Mouse (Mus musculus): ENCODE results near the gene Prr15.

Gene Prr15

GRCm38 (mm10) chr6:54325246-54325885 is at the start of gene Prr15:
Prr15 (plus strand) TSS chr6:54325835.
- DNase-seq: no peak

- DNase-seq: peak; percentile 28
Observed at GRCm38 (mm10) chr6:54277234-54277633, 48.4 kb upstream of the Prr15 start.

DNA sequence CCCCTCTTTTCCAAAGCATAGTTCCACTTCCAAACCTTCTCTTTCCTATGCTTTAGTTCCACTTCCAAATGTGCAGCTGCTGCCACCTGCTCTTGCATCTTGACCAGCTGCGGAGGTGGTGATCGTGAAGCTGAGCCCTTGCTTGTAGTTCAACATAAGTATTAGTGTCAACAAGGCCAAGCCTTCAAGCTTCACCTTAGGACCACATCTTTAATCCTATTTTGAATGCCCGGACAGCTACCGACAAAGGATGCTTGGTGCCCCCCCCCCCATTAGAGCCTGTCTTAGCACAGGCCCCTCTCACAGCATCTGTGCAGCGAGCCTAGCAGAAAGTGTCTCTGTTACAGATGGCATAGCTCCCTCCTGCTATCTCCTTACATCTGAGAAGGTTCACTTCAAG is 47.8 kb upstream of the Prr15 start:
- DNase-seq: no peak

- DNase-seq: no peak
Observed at GRCm38 (mm10) chr6:54278613-54279012, 47.0 kb upstream of the Prr15 start.

DNA sequence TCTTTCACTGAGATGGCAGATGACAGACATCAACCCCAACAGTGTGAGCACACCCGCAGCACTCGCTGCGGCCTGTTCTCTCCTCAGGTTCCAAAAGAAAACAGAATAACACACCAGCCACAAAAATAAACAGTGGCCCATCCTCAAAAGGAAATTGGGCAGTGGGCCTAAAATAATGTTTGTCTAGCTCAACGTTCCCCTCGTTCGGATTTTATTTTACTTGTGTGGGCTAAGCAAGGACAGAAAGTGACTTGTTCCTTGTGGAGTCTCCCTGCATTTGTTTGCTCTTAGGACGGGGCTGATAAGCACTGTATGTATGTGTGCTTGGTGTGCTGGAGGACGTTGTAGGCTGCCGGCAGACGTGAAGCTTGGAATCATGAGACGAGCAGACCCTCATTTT is 46.2 kb upstream of the Prr15 start:
- DNase-seq: no peak

DNA sequence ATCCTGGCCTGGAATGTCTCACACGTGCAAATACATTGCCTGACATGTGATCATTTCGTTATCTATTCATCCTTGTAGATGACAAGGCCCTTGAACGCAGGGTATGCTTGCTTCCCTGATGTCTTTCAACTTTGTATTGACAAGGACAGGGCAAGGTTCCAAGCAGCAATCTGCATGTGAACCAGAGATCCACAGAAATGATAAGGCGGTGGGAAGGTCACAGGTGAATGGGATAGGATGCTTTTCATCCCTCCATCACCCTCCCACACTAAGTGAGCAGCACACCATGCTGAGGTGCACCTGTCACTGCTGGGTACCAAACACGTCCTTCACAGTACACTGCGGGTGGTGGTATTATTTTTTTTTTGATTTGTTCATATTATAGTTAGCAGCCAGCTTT is 45.4 kb upstream of the Prr15 start:
- DNase-seq: no peak

DNA sequence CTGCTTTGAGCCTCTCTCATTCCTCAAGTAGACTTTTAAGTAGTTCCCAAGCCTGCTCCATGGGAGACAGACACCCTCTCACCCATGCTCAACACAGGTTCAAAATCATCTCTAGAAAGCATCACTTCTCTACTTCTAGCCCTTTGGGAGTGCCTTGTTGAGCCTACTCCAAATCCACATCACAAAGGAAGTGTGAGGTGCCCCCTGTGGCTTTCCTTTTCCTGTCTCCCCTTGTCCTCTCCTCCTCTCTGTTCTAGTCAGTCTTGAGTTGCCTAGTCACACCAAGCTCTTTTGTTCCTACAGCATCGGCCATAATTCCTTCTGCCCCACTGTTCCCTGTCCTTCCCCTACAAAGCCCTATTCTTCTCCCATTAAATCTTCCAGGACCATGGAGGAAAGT is 42.3 kb upstream of the Prr15 start:
- DNase-seq: no peak

DNA sequence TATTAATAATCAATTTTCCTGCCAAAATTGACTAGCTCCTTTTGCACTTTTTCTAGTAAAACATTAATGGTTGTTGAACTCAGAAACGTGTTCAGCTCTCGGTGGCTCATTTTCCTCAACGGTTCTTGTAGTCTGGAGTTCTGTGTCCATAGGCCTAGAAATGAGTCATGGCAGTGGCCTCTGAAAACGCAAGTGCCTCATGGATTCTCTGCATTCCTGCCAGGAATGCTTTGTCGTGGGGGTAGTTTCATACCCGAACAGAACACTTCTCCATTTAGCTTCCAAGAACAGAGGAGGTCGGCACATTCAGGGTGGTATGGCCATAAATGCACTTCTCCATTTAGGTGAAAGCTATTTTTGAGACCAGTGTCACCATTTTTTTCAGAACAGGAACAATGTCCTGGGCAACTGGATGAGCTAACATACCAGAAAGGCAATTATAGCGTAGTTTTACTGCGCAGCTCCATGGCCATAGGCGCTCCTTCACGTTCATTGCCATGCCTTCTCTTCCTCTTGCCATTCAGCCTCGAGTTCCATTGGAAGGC is 41.4 kb upstream of the Prr15 start:
- no peak for DNase-seq

DNA sequence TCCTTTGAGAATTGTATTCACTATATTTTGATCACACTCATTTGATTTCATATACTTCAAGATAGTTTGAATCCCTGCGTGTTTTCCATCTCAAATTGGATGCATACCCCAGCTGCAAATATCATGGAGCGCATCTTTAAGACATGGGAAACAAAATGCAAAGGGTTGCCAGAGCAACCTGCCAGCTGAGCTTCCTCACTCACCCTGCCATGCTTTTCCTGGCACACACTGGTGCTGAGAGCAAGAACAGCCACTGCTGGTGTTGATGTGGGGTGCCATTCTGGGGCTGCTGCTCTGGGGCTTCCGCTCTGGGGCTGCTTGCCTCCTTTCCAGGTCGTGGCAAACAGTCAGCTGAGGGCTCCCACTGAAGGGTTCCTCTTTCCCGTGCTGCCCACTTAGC is 38.8 kb upstream of the Prr15 start:
- DNase-seq: no peak

DNA sequence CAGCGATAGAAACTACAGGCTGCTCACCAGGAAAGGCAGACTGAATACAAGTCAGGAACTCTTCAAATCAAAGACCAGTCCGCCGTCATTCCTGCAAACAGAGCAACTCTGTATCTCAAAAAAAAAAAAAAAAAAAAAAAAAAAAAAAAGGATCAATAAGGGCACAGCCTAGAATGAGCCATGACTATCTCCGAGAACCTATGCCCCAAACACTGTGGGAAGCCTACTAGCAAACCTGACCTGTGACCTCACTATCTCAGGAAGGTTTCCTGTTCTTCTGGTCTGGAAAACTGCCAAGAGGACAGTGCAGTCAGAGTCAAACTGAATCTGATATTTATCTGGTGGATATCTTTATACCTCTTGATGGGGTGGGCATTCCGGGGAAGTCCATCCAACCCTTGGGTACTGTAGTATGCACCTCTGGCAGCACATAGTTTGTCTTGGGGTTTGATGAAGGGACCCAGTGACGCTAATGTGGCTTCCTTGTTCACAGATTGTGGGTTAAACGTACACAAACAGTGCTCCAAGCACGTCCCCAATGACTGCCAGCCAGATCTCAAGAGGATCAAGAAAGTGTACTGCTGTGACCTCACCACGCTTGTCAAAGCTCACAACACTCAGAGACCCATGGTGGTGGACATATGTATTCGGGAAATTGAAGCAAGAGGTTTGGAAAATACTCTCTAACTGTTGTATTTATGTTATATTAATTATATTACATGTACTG is 35.7 kb upstream of the Prr15 start:
- no peak for DNase-seq

- no peak for DNase-seq
Observed at GRCm38 (mm10) chr6:54297231-54297630, 28.4 kb upstream of the Prr15 start.

DNA sequence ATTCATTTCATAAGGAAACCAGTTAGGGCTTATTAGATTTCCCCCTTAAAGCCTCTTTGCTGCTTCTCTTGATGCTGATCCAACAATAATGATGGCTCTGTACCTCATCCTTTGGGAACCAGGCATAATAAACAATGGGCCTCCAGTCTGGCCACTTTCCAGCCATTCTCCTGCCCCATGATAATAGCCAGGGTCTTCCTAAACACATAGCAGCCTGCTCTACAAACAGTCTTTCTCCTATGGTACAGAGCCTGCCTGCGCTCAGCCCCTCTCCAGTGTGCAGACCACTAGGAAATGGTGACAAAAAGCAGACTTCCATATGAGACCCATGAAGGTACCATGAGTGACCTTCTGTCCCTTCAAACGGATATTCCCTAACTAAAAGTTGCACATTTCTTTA is 26.2 kb upstream of the Prr15 start:
- peak; percentile 26 for DNase-seq

GRCm38 (mm10) chr6:54305777-54306176 is 19.9 kb upstream of the Prr15 start:
- DNase-seq: no peak

DNA sequence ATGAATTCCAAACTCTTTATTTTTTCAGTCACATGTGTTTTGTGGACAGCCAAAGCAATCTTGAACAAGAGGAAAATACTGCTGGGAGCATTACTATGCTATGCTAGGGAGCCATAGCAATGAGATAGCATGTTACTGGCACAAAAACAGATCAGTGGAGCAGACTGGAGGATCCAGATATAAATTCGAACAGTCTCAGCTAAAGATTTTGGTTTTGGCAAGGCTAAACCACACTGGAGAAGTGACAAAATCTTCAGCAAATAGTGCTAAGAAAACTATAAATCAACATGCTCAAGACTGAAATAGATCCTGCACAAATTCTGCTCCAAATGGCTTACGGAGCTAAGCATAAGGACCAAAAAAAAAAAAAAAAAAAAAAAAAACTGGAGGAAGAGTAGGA is 12.6 kb upstream of the Prr15 start:
- peak; percentile 16 for DNase-seq

DNA sequence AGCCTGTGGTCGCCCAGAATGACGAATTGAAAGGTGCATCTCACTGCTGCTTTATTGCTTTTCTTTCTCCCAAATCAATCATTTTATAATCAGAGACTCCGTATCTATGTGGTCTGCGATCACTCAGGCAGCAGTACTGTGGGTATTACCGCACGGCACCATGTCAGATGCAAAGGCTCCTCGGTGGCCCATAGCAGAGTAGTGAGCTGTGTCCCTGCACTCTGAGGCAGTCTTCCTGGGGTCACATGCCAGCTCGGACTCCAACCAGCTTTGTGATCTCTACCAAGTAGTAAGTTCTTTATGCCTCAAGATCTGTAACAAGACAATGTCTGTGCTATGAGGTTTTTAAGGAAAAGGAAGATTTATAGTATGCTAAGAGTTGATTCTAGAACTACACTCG is 7.0 kb upstream of the Prr15 start:
- no peak for DNase-seq

DNA sequence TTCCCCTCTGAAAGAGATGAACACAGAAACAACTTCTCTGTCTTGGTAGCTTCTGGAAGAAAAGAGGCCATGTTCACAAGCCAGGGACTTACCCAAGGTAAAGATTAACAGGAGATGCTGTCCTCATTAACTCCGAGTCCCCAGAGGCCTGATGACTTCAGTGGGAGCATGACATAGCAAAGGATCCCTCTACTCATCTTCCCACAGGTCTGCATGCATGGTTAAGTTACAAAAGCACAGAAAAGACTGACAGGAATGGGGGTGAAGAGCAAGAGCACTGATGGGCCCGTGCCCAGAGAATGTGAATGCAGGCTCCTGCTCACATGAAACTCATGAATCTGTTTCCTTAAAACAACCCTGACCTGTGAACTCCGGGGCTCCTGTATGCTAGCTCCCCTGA is 6.4 kb upstream of the Prr15 start:
- no peak for DNase-seq

GRCm38 (mm10) chr6:54320236-54320635 is 5.4 kb upstream of the Prr15 start:
- no peak for DNase-seq

DNA sequence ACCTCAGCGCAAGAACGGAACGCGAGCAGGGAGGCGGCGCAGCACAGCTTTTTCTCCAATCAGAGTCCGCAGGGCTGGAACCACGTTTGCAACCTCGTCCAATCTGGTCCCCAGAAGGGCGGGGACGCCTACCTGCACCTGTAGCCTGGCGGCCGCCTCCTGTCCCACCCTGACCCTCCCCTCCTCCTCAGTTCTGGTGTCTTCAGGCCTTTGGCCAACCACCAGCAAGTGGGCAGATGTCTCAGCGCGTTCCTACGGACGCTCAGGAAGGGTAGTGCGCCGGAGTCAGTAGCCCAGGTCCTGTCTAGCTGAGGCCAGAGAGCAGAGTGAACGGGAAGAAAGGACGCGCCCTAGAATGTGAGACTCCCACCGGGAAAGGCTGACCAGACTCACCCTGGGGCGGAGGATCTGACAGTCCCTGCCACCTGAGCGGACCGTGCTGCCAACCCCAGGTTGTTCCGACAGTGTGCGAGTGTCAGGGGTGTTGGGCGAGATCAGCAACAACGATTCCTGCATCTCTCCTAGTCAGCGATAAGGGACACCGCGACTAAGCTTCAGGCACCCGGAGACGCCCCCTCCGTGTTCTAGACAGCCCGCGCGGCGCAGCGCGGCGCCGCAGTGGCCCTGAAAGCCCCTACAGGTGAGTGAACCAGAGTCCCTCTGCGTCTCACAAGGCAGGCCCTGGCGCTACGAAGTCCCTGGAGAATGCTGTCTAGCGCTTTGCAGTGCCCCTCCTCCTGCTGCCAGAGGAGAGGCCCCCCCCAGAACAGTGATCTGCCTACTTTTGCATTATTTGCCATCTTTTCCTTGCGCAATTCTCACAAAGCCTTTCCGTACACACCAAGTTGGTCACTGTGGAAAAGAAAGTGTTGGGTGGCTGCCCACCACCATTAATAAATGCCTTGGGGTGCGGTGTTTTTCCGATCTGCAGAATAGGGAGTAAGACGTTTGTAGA is 1.3 kb downstream of the Prr15 start:
- peak; percentile 56 for DNase-seq

- peak; percentile 49 for DNase-seq
Observed at GRCm38 (mm10) chr6:54327626-54328003, 2.0 kb downstream of the Prr15 start.

- DNase-seq: no peak
Observed at GRCm38 (mm10) chr6:54328783-54329182, 3.1 kb downstream of the Prr15 start.

DNA sequence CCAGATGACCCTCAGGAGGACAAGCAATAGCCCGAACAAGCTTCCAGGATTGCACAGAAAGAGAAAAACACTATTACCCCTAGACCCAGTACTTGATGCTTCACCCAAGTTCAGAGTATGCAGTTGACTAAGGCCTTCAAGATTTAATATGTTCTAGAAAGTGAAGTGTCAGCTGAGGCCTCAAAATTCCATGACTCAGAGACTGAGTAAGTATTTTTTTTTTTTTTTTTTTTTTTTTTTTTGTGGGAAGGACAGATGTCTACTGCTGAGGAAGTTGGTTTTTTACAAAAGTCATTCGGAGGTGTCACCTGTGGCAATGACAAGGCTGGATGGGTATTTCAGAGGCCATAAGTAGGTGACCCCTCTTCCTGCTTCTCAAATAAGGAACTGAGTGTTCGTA is 4.0 kb downstream of the Prr15 start:
- no peak for DNase-seq

- DNase-seq: no peak
Observed at GRCm38 (mm10) chr6:54330166-54330565, 4.5 kb downstream of the Prr15 start.

- DNase-seq: no peak
Observed at GRCm38 (mm10) chr6:54331765-54332164, 6.1 kb downstream of the Prr15 start.
